Mouse (Mus musculus) c-Kit-positive CD71-positive TER-119-positive erythroid progenitor cells, embryonic 14.5 days (primary cell): ENCODE results near the gene Ugt1a6a.

Experiments used
- DNase-seq: peaks from one replicate; pipeline ENCODE4 v3.0.0-alpha.2; 2013; ENCODE audit warnings: low spot score

The Ugt1a6a gene

GRCm38 (mm10) chr1:88229566-88229965 is 95.0 kb downstream of the Ugt1a6a start:
- DNase-seq: no peak

DNA sequence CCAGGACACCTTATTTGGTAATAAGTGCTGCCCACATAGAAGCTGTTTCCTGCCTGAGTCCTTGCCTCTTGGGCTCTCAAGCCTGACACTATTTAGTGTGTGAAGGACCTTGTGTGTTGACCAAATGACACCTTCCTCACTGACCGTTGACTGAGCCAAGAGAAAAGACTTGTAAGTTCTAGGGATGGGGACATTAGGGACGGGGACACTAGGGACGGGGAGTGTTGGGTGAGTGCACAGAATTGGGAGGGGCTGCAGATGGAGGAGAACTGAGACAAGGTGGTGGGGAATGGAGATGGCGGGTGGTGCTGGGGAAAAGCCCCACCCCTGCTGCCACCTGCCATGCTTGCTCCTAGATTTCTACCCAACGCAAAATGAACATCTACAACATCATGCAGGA is 95.4 kb downstream of the Ugt1a6a start:
- no peak for DNase-seq

- DNase-seq: no peak
These were observed 95.8 kb downstream of the Ugt1a6a start for GRCm38 (mm10) chr1:88230421-88230820.

DNA sequence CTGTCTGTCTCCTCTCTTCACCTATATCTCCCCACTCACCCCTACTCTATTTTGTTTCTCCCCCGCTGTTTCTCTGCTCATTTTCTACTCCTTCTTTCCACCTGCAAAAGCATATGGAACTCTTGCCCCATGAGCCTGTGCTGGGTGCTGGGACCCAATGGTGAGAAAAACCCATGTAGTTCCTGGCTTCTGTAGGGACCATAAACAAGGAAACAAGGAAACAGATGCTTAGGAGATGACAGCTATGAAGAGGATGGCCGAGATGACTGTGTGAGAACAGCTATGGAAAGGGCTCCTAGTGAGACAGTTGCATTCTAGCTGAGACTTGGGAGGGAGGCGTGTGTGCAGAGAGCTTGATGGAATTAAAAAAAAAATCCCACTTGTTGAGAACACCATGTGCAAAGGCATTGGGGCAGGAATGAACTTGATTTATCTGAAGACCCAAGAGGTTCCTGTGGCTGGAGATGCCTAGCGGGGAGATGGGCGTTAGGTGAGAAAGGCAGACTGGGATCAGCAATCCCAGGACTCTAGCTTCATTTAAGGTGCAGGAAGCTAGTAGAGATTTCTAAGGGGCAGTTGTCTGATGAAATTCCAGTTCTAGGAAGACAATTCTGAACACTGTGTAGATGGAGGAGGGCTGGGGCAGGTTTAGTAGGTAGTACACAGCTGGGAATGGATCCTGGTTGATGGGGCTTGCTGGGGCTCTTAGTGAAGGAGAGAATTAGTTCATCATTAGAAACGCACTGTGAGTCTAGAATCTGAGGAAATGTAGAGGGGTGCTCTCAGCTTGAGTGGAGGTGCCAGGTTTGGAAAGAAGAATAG is 96.6 kb downstream of the Ugt1a6a start:
- no peak for DNase-seq

DNA sequence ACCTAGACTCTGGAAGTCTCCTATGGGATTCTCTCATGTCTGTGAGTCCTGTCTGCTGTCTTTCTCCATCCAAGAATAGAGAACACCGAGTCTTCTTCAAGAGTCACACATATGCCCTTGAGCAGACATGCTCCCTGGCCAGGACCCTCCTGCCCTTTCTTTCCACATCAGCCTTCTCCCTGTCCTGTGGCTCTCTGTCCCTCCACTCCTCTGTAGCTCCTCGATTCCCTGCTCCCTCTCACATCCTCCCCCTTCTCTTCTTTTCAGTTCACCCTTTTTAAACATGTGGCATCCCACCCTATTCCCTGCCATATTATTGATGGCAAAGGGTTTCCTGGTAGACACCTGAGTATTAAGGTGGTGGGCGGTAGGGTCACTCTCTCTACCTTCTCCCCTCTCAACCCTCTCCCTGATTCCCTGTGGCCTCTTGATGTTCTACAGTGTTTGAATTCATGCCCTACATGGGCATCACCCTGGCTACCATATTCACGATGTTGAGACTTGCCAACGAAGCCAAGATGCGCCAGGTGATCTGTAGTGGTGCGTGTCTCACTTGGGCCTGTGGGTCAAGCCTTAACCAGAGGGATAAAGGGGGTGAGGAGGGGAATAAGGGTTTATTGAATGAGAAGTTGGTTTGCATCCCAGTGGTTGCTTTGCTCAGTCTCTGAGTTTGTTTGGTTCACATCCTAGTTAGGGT is 97.3 kb downstream of the Ugt1a6a start:
- no peak for DNase-seq

- no peak for DNase-seq
These were observed 98.2 kb downstream of the Ugt1a6a start for GRCm38 (mm10) chr1:88232664-88233380.

GRCm38 (mm10) chr1:88233421-88234247 is 99.0 kb downstream of the Ugt1a6a start:
- DNase-seq: no peak

DNA sequence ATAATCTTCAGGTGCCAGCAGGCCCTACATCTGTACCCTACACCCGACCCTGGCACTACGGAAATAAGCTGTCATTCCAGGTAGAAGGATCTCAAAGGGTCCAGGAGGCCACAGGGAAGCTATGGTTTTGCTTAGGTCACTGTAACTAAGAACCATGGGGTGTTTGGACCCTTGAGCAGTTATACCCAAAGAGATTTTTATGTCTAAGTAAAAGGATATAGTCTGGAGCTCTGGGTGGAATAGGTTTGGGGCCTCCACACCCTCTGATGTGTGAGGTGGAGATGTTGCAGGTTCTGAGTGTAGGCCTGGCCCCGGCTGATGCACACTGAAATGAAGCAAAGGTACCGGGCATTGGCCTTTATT is 99.6 kb downstream of the Ugt1a6a start:
- no peak for DNase-seq

- DNase-seq: no peak
These were observed 100.0 kb downstream of the Ugt1a6a start for GRCm38 (mm10) chr1:88234646-88235045.

- DNase-seq: no peak
These were observed 100.7 kb downstream of the Ugt1a6a start for GRCm38 (mm10) chr1:88235046-88235893.

DNA sequence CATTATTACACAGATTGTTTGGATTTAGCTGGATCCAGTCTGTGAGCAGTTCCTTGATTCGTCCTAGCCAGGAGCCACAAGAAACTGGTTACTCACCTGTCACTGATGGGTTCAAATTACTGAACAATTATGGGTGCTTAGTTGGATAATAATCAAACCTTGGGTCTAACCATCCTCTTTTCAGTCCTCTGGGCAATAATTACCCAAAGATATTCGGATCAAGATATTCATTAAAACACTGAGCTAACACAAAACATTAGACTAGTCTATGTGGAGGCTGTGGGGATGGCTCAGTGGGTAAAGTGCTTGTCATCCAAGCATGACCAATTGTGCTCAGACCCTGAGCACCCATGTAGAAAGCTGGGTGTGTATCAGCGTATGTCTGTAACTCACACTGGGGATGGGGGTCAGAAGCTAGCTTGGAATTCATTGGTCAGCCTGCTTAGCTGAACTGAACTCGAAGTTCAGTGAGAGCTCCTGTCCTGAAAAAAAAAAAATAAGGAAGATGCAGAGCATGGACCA is 101.3 kb downstream of the Ugt1a6a start:
- DNase-seq: no peak

DNA sequence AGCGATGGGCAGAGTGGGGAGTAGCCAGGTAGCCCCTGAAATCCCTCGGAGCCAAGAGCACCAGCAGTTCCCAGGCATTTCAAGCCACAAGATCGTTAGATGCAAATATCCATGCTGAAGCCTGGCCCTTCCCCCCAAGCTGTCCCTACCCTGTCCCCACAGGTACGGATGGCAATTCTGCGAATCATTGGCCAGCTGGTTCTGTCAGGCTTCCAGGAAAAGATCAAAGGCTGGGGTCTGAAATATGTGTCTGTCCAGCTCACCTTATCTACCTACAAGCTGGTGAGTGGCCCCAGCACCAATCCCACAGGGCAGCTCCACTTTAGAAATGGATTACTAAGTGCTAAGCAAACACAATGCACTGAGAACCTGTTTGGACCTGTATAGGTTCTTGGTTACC is 102.7 kb downstream of the Ugt1a6a start:
- DNase-seq: no peak

GRCm38 (mm10) chr1:88238771-88239170 is 104.2 kb downstream of the Ugt1a6a start:
- DNase-seq: no peak

GRCm38 (mm10) chr1:88240072-88240471 is 105.5 kb downstream of the Ugt1a6a start:
- DNase-seq: no peak

DNA sequence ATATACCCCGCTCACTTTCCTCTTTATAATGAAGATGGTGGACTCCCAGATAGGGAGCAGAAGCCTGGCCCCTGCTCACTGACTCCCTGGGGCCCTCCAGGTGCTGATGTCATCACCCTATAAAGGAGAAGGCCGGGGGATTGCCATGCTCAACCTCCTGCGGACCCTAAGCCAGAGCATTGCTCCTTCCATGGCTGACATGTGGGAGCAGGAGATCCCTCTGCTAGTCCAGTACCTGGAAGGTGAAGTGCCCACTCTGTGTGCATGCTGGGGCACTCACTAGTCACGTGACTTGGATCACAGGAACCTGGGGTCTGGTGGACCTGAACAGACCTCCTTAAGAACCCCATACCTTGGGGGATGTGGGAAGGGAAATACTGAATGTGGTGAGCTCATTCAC is 106.0 kb downstream of the Ugt1a6a start:
- no peak for DNase-seq

- DNase-seq: no peak
These were observed 109.3 kb downstream of the Ugt1a6a start for GRCm38 (mm10) chr1:88243861-88244260.

DNA sequence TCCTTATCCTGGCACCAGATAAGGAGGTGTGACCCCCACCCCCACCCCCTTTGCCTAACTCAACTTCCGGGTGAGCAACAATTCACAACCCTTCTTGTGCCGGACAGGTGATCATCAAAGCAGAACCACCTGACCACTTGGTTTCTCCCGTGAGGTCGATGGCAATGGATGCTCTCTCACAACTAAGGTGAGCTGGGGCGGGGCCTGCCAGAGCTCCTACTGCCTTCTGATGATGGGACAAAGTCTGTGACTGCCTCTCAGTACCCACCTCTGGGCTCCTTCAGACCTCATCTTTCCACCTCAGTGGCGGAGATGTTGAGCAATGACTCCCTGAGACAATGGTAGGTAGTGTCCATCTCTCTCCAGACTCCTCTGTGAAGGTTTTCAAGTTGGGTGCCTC is 111.3 kb downstream of the Ugt1a6a start:
- no peak for DNase-seq

DNA sequence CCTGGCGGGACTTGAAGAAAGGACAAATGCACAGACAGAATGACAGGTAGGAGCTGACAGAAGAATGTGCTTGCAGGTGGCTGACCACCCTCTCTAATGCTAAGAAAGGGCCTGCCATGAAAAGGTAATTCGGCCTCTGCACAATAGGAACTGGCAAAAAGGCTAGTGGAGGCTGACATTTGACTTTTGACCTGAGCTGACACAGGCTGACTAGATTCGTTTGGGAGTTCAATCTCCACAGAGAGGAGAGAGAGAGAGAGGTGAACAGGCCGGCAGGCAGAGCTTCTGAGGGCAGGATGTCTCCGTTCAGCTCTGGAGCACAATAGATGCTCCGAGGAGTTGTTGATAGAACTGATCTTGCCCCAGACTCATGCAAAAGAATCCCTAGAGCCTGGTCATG is 111.8 kb downstream of the Ugt1a6a start:
- no peak for DNase-seq

GRCm38 (mm10) chr1:88247660-88248059 is 113.1 kb downstream of the Ugt1a6a start:
- DNase-seq: no peak

GRCm38 (mm10) chr1:88248658-88249057 is 114.0 kb downstream of the Ugt1a6a start:
- DNase-seq: no peak

- DNase-seq: no peak
These were observed 115.0 kb downstream of the Ugt1a6a start for GRCm38 (mm10) chr1:88249596-88249995.
